Mouse (Mus musculus) hindbrain, embryonic 16.5 days (tissue): ENCODE measurements around the gene Zfp335. TPM values are rescaled to one million over a fixed set of nuclear protein-coding genes. Genes with fewer than 3 reads are reported as not detected.

Experiments
- ATAC-seq: fragments of 200-750 bp; cut with Nextera tagmentation; 2 replicates; pipeline ENCODE4 v1.8.0; 2017; ENCODE audit warnings: moderate TSS enrichment, moderate library complexity
- H3K27ac ChIP-seq: fragments of 300-500 bp; sonication (generic); 2 replicates; pipeline ENCODE4 v1.5.1; 2014; ENCODE audit warnings: low read depth, mild to moderate bottlenecking, control low read depth, low read length, moderate library complexity
- H3K27me3 ChIP-seq: fragments of 300-500 bp; sonication (generic); replicated peaks from 2 replicates; pipeline ENCODE4 v1.6.1; 2014; ENCODE audit warnings: low read length; ENCODE audit not compliant: control insufficient read depth, insufficient read depth
- H3K36me3 ChIP-seq: fragments of 300-500 bp; sonication (generic); 2 replicates; pipeline ENCODE4 v1.6.1; 2014; ENCODE audit warnings: mild to moderate bottlenecking, low read length, moderate library complexity, mixed read lengths; ENCODE audit not compliant: control insufficient read depth, insufficient read depth
- H3K4me1 ChIP-seq: fragments of 300-500 bp; sonication (generic); 2 replicates; pipeline ENCODE4 v1.6.1; 2014; ENCODE audit warnings: low read depth, low read length; ENCODE audit not compliant: control insufficient read depth, insufficient read depth
- H3K4me2 ChIP-seq: fragments of 300-500 bp; sonication (generic); 2 replicates; pipeline ENCODE4 v1.6.1; 2014; ENCODE audit warnings: mild to moderate bottlenecking, low read length, control low read depth, moderate library complexity
- H3K4me3 ChIP-seq: fragments of 300-500 bp; sonication (generic); 2 replicates; pipeline ENCODE4 v1.5.1; 2014; ENCODE audit warnings: mild to moderate bottlenecking, low read length, control low read depth, moderate library complexity
- H3K9ac ChIP-seq: fragments of 300-500 bp; sonication (generic); 2 replicates; pipeline ENCODE4 v1.6.1; 2014; ENCODE audit warnings: low read depth, mild to moderate bottlenecking, control low read depth, low read length, moderate library complexity
- H3K9me3 ChIP-seq: fragments of 300-500 bp; sonication (generic); 2 replicates; pipeline ENCODE4 v1.6.1; 2014; ENCODE audit warnings: mild to moderate bottlenecking, low read length, moderate library complexity; ENCODE audit not compliant: control insufficient read depth
- WGBS: fragments of 180-500 bp; shearing (Covaris S2); extraction: QIAGEN DNeasy Blood & Tissue Kit; methylation state at CpG from one replicate; pipeline ENCODE4 v1.1.7; 2014; 5-methylcytosine and 5-hydroxymethylcytosine counted together
- polyA plus RNA-seq: library from polyadenylated mRNA; unstranded; fragments of >200 nt; fragmentation: Nextera tagmentation; extraction: Ambion mirVana; gene quantifications from 2 replicates; pipeline ENCODE4 v1.2.1, GENCODE M21; 2015

Gene Zfp335
- polyA plus RNA-seq, 1 experiment from 2014 or later: 13.4 TPM

DNA sequence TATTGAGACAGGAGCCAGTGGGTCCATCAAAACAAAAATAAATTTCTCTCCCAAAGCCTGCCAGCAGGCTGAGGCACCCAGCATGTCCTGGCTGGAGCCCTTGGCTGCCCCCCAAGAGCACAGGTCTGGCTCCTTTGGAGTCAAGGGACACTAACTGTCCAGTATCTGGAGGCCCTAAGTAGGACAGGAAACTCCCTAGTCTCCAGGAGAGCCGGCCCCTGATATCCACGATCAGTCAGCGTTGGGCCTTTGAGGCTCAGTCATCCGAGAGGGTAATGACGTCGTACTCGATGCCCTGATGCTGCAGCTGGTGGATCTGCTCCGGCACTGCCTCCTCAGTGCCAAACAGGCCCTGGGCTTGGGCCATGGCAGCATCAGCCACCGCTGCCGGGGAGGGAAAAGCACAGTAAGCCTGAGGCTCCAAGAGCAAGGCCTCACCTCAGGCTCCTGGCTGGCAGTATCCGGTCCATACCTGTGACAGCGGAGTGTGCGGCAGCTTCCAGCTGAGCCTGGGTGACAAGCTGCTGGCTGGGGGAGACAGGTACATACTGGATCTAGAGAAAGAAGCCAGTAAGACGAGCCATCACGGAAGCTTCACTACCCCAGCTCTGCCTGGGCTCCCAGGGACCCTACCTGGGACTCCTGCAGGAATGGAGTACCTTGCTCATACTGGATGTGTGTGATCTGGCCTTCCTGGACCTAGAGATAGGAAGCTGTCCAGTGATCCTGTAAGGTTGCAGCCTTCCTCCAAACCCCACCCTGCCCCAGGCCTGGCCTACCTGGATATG is 19.5 kb downstream of the Zfp335 start:
- H3K9ac ChIP-seq: no peak overlapping the region
- peaks cover 87% of the 10 kb centered on the region for H3K36me3 ChIP-seq
- no peaks in the 10 kb centered on the region for H3K9me3 ChIP-seq
- H3K4me3 ChIP-seq: no peak overlapping the region
- no peak for ATAC-seq
- H3K27me3 ChIP-seq: no peaks in the 10 kb centered on the region
- 74% methylated on average over 15 of the region's 15 CpGs for WGBS
- H3K4me2 ChIP-seq: no peak overlapping the region
- no peaks in the 10 kb centered on the region for H3K4me1 ChIP-seq
- H3K27ac ChIP-seq: no peak overlapping the region

DNA sequence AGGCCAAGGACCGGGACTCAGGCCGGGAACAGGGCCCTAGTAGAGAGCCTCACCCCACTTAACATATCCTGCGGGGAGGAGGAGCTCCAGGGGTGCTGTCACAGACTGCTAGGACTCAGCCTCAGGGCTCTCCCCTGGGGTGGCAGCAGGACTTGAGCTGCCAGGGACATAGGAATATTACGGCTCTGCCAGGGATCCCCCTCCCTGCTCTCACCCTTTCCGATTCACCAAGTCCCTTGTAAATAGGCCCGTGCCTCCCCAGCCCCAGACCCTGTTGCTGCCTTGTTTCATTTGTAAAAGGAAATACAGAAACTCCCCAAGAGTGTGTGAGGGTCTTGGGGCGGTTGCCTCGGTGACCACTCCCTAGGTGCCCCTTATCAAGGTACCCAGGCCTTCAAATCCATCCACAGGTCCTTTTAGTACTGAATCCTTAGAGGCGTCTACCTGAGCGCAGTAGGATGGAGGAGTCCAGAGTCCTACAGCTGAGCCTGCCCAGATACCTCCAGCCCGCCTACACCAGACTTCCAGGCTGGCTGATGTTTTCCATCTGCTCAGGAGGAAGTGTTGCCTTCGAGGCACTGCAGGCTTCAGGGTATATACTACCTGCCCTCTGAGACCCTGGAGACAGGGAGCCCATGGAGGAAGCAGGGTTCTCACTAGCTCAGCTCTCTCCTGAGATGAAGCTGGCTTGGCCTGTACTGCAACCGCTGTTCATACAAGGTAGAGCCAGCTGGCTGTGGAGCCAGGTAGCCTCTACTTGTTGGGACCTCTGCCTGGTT is 20.3 kb downstream of the Zfp335 start:
- Histone ChIP-seq H3K9ac (no peak overlapping the region), H3K27ac (no peak overlapping the region), H3K4me2 (no peak overlapping the region), H3K36me3 (peaks cover 89% of the 10 kb centered on the region), H3K27me3 (no peaks in the 10 kb centered on the region), H3K4me1 (no peaks in the 10 kb centered on the region), H3K9me3 (no peaks in the 10 kb centered on the region), H3K4me3 (no peak overlapping the region)
- WGBS: 86% methylated on average over 13 of the region's 13 CpGs
- no peak for ATAC-seq

DNA sequence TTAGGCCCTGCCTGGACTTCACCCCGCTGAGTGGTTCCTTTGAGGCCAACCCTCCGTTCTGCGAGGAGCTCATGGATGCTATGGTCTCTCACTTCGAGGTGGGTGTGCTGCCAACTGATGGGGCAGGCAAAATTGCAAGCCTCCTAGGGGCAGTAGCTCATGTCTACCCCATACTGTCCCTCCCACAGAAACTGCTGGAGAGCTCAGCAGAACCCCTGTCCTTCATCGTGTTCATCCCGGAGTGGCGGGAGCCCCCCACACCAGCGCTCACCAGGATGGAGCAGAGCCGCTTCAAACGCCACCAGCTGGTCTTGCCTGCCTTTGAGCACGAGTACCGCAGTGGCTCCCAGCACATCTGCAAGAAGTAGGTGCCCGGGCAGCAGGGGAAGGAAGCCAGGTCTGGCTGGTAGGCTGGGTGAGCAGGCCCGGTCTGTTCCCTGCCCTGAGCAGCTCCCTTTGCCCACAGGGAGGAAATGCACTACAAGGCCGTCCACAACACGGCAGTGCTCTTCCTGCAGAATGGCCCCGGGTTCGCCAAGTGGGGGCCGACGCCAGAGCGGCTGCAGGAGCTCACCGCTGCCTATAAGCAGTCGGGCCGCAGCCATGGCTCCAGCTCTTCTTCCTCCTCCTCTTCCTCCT is 21.0 kb downstream of the Zfp335 start:
- no peaks in the 10 kb centered on the region for H3K27me3 ChIP-seq
- no peak overlapping the region for H3K4me2 ChIP-seq
- H3K4me3 ChIP-seq: no peak overlapping the region
- whole genome bisulfite sequencing: 89% methylated on average over 24 of the region's 24 CpGs
- H3K4me1 ChIP-seq: peaks cover 4% of the 10 kb centered on the region; the same call in 1 of the 2 replicates
- ATAC-seq: no peak
- peaks cover 88% of the 10 kb centered on the region for H3K36me3 ChIP-seq
- H3K27ac ChIP-seq: no peak overlapping the region
- no peak overlapping the region for H3K9ac ChIP-seq
- no peaks in the 10 kb centered on the region for H3K9me3 ChIP-seq

DNA sequence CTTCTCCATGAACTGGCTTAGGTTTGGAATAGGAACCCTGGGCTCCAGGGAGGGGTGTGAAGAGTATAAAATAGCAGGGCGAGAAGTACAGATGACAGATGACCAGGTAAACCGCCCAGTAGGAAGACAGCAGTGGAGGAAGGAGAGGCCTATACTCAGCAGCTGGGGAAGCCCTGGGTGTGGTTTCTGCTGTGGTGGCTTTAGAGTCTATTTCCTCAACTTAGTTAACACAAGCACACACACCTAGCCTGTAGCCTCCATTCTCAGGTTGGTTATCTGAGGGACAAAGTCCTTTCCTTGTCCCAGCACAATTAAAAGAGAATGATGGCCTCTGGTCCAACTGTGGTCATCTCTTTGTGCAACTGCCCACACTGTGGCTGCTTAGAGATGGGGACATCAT is 21.6 kb downstream of the Zfp335 start:
- Histone ChIP-seq H3K4me1 (peaks cover 4% of the 10 kb centered on the region; the same call in 1 of the 2 replicates), H3K27me3 (no peaks in the 10 kb centered on the region), H3K36me3 (peaks cover 84% of the 10 kb centered on the region), H3K4me2 (no peak overlapping the region), H3K9ac (no peak overlapping the region), H3K9me3 (no peaks in the 10 kb centered on the region), H3K4me3 (no peak overlapping the region), H3K27ac (no peak overlapping the region)
- no peak for ATAC-seq
- 94% methylated on average over 2 of the region's 2 CpGs for WGBS

DNA sequence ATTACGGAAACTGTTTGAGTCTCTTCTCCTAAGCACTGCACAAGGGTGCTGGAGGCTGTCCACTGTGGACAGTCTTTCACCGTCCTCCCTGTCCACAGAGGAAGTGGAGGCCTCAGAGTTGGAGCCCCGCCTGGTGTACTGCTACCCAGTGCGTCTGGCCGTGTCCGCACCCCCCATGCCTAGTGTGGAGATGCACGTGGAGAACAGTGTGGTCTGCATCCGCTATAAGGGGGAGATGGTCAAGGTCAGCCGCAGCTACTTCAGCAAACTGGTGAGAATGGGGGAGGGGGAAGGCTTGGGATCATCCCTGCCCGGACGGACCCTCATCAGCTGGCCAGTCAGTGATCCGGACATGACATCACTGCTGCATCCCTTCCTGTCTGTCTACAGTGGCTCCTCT is 22.6 kb downstream of the Zfp335 start:
- ATAC-seq: no peak
- peaks cover 4% of the 10 kb centered on the region; the same call in 1 of the 2 replicates for H3K4me1 ChIP-seq
- H3K9ac ChIP-seq: no peak overlapping the region
- 87% methylated on average over 12 of the region's 12 CpGs for WGBS
- H3K4me2 ChIP-seq: no peak overlapping the region
- no peak overlapping the region for H3K27ac ChIP-seq
- peaks cover 81% of the 10 kb centered on the region for H3K36me3 ChIP-seq
- no peak overlapping the region for H3K4me3 ChIP-seq
- H3K27me3 ChIP-seq: no peaks in the 10 kb centered on the region
- H3K9me3 ChIP-seq: no peaks in the 10 kb centered on the region

DNA sequence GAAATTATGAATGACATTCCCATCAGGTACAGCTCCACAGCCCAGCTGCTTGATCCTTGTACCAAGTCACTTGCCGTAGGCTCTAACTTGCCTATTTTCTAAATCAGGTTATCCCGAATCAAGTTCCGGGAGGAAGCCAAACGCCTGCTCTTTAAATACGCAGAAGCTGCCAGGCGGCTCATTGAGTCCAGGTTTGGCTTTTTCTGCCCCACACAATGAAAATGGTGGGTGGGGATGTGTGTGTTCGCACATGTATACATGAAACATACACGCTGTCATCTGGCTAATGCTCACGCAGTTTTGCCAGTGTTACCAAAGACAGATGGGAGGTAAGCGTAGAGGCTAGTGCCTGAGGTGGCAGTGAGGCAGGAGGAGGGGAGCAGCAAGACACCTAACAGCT is 24.9 kb downstream of the Zfp335 start:
- Histone ChIP-seq H3K27me3 (no peaks in the 10 kb centered on the region), H3K9ac (no peak overlapping the region), H3K36me3 (peaks cover 68% of the 10 kb centered on the region), H3K4me2 (no peak overlapping the region), H3K27ac (no peak overlapping the region), H3K4me3 (no peak overlapping the region), H3K4me1 (peaks cover 7% of the 10 kb centered on the region; the same call in 1 of the 2 replicates), H3K9me3 (no peaks in the 10 kb centered on the region)
- 90% methylated on average over 10 of the region's 10 CpGs for WGBS
- no peak for ATAC-seq

DNA sequence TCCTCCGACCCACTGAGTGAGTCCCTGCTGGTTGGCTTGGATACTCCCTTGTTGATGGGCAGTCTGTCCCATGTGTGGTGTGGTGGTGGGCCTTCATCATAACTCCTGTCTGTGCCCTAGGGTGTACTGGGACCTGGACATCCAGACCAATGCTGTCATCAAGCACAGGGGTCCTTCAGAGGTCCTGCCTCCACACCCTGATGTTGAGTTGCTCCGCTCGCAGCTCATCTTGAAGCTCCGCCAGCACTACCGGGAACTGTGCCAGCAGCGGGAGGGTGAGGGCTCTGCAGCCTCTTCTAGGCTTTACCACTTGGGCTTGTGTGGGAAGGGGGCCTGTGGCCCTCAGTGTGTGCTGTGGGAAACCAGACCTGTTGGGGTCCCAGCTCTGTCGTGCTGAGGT is 25.8 kb downstream of the Zfp335 start:
- Histone ChIP-seq H3K27me3 (no peaks in the 10 kb centered on the region), H3K27ac (no peak overlapping the region), H3K4me3 (no peak overlapping the region), H3K36me3 (peaks cover 60% of the 10 kb centered on the region), H3K9ac (no peak overlapping the region; the same call in 1 of the 2 replicates), H3K9me3 (no peaks in the 10 kb centered on the region), H3K4me1 (peaks cover 11% of the 10 kb centered on the region), H3K4me2 (no peak overlapping the region)
- ATAC-seq: peak; percentile 18; the same call in 1 of the 2 replicates
- 46% methylated on average over 7 of the region's 7 CpGs for whole genome bisulfite sequencing

DNA sequence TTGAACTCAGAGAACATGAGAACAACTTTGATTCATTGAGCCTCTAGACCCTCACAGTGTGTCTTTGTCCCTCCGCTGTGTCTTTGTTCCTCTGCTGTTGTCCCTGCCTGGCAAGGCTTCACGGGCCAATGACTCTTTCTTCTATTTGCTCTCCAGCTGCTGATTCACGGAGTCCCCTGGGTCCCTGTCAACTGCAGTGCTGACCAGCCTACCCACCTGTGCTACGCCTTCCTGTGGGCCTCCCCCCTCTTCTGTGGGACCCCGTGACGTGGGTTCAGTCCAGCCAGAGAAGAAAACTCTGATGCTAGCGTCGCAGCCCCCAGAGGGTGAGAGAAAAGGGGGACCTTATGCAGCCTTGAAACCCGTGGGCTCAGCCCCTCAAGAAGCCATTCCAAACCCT is 28.9 kb downstream of the Zfp335 start:
- H3K27me3 ChIP-seq: no peaks in the 10 kb centered on the region
- no peaks in the 10 kb centered on the region for H3K9me3 ChIP-seq
- H3K27ac ChIP-seq: no peak overlapping the region
- no peak overlapping the region for H3K4me2 ChIP-seq
- H3K4me3 ChIP-seq: no peak overlapping the region
- ATAC-seq: no peak
- WGBS: 32% methylated on average over 9 of the region's 9 CpGs
- H3K9ac ChIP-seq: no peak overlapping the region
- H3K4me1 ChIP-seq: peaks cover 24% of the 10 kb centered on the region
- peaks cover 30% of the 10 kb centered on the region for H3K36me3 ChIP-seq
